Mouse (Mus musculus) megakaryocyte, embryonic 14.5 days (primary cell): ENCODE results near the gene Magi2.

Experiments used
- FLI1 ChIP-seq: IDR thresholded peaks from 2 replicates; pipeline ENCODE4 v1.6.1; 2012; ENCODE audit warnings: low read length, inconsistent platforms, mixed read lengths
- GATA1 ChIP-seq: IDR thresholded peaks from 3 replicates; pipeline ENCODE4 v1.6.1; 2012; ENCODE audit warnings: mixed read lengths, low read length, inconsistent platforms, borderline replicate concordance

DNA sequence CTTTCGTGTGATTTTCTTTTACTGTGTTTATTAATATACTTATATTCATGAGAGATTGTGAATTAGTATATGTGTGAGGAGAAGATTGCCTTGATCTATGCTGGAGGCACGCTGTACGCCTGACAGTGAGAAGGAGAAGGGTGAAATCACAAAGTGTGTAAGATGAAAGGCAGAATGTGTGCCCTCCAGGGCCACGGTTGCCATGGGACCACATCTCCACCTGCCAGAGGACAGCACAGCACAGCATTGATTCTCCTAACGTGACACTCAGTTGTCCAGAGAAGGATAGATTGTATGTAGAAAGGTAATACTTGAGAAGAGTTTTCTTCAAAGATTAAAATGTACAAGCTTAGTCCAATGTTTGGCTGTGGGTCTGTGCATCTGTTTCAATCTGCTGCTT lies 847.3 kb downstream of the Magi2 start:
- TF ChIP-seq FLI1, result no peak
- TF ChIP-seq GATA1, result no peak
